Mouse (Mus musculus) brain, embryonic 18.5 days (tissue): Measurements from ENCODE around the gene Polr3b.

Source experiments
- DNase-seq: peaks from one replicate; pipeline ENCODE4 v3.0.0-alpha.2; 2012; ENCODE audit warnings: low read depth, low spot score

Gene Polr3b

GRCm38 (mm10) chr10:84707752-84708530, 85.8 kb downstream of the Polr3b start:
- no peak for DNase-seq

- DNase-seq, result no peak
Observed at GRCm38 (mm10) chr10:84710192-84710591, 88.1 kb downstream of the Polr3b start.

GRCm38 (mm10) chr10:84710827-84711226, 88.7 kb downstream of the Polr3b start:
- no peak for DNase-seq

GRCm38 (mm10) chr10:84711479-84711878, 89.4 kb downstream of the Polr3b start:
- DNase-seq, result no peak

- no peak for DNase-seq
Observed at GRCm38 (mm10) chr10:84711940-84712339, 89.8 kb downstream of the Polr3b start.

- no peak for DNase-seq
Observed at GRCm38 (mm10) chr10:84712532-84712931, 90.4 kb downstream of the Polr3b start.

- no peak for DNase-seq
Observed at GRCm38 (mm10) chr10:84713043-84713442, 91.0 kb downstream of the Polr3b start.

- no peak for DNase-seq
Observed at GRCm38 (mm10) chr10:84715639-84716038, 93.5 kb downstream of the Polr3b start.

- DNase-seq, result no peak
Observed at GRCm38 (mm10) chr10:84716581-84716980, 94.5 kb downstream of the Polr3b start.

GRCm38 (mm10) chr10:84722711-84723110, 100.6 kb downstream of the Polr3b start:
- DNase-seq, result no peak

- no peak for DNase-seq
Observed at GRCm38 (mm10) chr10:84727005-84727404, 104.9 kb downstream of the Polr3b start.

GRCm38 (mm10) chr10:84727760-84728159, 105.7 kb downstream of the Polr3b start:
- no peak for DNase-seq

GRCm38 (mm10) chr10:84730078-84730477, 108.0 kb downstream of the Polr3b start:
- DNase-seq, result no peak

- no peak for DNase-seq
Observed at GRCm38 (mm10) chr10:84730956-84731355, 108.9 kb downstream of the Polr3b start.

- DNase-seq, result no peak
Observed at GRCm38 (mm10) chr10:84733511-84733910, 111.4 kb downstream of the Polr3b start.

- no peak for DNase-seq
Observed at GRCm38 (mm10) chr10:84754851-84755785, 133.0 kb downstream of the Polr3b start.

- no peak for DNase-seq
Observed at GRCm38 (mm10) chr10:84755786-84756203, 133.7 kb downstream of the Polr3b start, which contains the start of gene Rfx4. Gene Rfx4, plus strand, starts transcription at chr10:84756062.

GRCm38 (mm10) chr10:84756435-84757095, 134.5 kb downstream of the Polr3b start:
- DNase-seq, result no peak

GRCm38 (mm10) chr10:84757426-84758199, 135.5 kb downstream of the Polr3b start:
- DNase-seq, result no peak

GRCm38 (mm10) chr10:84758200-84758468, 136.0 kb downstream of the Polr3b start:
- no peak for DNase-seq
